Mouse (Mus musculus) gastrocnemius, adult 8-10 months (tissue): Measurements from ENCODE around the gene Xpo5. TPM values are rescaled to one million over a fixed set of nuclear protein-coding genes. Genes with fewer than 3 reads are reported as not detected.
A peak's percentile ranks its signal among the peaks of the same experiment; 100 is the strongest.

Experiments used
- DNase-seq, 2 experiments: peaks; one replicate each; pipeline ENCODE4 v3.0.0; 2022; ENCODE audit warnings: low spot score in 2 of 2
- total RNA-seq, 4 experiments: library from RNA; stranded (reverse); gene quantifications; 2 replicates each; pipeline ENCODE4 v1.2.4; 2022

The Xpo5 gene
- total RNA-seq, 4 experiments from 2014 or later, result 8.0 to 10.3 (median 9.6) TPM

DNA sequence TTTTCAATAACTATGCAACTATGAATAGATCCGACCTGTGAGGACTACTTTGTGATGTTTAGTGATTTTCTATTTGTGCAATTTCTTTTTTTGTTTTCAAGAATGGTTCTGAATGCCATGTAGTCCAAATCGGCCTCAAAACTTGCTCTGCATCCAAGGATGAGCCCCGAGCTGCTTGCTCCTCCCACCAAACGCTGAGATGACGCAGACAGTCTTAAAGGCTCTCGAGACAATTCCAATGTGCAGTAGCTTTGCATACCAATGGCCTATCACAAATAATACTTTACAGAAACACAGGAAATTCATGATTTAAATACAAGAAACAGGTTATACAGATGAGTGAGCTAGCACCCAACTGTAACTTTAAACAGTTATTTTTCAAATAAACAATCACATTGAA lies 1.4 kb upstream of the Xpo5 start:
- DNase-seq, result no peak

DNA sequence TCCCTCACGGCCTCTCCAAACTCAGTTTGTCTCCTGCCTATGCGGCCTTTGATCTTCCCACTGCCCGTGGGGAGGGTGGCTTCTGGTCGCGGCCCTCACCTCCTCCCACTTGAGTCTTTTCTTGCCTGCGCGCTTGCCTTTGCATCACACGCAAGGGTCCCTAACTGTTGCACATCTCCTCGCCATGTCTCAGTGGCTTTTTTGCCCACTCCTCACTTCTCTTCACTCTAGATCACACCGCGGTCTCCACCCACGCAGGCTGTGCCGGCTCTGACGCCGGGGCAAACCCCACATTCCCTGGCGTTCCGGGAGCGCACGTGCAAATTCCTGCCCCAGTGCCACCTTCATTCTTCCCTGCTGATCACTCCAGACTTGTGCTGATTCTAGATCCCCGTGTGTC lies 496 bp downstream of the Xpo5 start:
- DNase-seq, result no peak

DNA sequence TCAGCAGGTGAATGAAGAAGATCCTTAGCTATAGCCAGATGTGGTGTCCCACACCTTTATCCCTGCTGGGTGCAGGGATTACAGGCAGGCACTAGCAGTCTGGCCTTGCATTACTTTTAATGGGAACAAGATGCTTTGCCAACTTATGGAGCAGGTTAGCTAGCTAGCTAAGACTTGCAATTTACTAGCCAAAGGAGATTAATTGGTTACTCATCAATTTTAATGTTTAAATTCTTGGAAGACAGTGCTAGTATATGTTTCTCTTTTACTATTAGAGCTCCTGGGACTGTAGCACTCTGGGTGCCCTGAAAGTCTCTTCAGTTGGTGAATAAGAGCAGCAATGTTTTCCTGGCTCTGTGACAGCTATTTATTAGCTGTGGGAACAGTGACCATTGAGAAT lies 4.1 kb downstream of the Xpo5 start:
- DNase-seq, result no peak

DNA sequence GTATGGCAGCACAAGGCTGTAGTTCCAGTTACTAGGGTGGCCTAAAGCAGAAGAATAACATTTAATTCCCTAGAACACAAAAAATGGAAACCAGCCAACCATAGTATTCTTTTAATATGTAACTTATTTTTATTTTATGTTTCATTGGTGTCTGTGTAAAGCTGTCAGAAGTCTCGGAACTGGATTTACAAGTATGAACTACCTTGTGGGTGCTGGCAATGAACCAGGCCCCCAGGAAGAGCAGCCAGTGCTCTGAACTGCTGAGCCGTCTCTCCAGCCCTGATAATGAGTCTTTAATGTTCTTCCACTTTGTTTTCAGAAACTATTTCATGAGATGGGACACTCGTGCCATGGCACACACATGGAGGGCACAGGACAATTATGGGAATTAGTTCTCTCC lies 8.0 kb downstream of the Xpo5 start:
- no peak for DNase-seq

DNA sequence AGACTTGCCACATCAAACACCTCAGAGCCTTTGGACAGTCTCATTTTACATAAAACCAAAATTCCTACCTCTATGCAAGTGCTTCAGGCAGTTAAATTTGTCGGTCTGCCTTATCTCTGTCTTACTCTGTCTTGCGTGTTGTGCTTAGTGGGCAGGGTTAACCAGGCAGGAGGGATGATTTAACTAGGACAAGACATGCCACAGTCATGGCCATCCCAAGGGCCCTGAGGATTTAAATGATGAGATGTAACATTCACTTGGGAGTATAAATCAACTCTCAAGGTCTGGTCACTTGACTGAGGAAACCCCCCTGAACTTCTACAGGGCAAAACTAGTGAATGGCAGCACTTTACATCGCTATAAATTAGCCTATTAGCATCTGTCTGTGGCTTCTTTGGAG lies 19.0 kb downstream of the Xpo5 start:
- DNase-seq, result no peak

DNA sequence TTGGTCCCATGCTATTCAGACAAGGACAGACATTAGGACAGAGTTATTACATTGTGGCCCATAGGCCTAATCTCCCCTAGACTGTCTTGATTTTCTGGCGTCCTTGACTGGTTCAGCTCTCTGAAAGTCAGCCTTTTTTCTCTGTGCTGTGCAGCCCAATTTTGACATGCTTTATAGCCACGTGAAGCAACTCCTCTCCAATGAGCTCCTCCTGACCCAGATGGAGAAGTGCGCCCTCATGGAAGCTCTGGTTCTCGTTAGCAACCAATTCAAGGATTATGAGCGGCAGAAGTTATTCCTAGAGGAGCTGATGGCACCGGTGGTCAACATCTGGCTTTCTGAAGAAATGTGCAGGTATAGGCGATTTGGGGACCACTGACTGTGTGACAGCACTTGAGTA lies 25.0 kb downstream of the Xpo5 start:
- no peak for DNase-seq

DNA sequence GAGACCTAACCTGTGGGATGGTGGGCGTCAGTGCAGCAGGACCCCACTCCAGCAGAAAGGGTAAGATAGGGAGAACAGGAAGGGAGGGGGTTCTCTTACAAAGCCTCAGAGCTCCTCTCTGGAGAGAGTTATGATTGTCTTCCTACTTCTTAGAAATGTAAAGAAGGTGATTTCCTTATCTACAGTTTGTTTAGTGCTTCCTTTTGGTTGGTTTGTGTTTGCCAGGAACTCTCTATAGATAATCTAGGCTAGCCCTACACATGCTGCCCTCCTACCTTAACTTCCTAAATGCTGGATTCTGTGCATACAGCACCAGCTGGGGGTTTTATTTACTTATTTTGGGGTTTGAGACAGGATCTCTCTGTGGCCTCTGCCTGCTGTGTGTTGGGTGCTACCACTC lies 33.5 kb downstream of the Xpo5 start:
- no peak for DNase-seq

DNA sequence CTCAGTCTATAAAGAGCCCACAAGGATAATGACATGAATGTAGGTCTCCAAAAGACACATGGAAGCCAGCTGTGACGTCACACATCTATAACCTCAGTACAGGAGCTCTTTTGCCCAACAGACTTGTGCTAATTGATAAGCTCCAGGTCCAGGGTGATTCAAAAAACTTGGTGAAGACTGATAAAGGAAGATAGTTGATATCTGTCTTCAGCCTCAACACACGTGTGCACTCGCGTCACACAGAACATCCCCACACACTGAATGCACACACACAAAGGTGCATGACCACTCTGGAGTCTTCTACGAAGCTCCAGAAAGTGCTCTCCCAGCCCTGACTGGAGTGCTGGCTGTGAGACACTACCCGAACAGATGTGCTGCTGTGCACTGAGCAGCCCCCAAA lies 34.5 kb downstream of the Xpo5 start:
- DNase-seq, result no peak

DNA sequence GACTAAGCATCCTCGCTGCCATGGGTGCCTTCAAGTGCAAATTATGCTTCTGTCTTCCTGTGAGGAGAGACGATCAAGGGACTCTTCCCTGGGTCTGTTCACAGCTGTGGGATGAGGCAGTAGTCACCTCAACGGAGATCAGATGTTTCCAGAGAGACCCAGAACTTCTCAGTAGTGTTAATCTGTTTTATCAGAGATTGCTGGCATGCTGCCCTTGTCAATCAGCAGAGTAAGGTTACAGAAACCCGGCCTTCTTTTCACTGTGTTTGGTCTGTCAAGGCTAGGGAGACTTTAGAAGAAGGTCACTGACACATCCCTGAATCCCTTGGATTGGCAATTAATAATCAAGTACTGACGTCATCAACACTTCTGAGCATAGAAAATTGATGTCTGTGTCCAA lies 34.9 kb downstream of the Xpo5 start:
- no peak for DNase-seq

DNA sequence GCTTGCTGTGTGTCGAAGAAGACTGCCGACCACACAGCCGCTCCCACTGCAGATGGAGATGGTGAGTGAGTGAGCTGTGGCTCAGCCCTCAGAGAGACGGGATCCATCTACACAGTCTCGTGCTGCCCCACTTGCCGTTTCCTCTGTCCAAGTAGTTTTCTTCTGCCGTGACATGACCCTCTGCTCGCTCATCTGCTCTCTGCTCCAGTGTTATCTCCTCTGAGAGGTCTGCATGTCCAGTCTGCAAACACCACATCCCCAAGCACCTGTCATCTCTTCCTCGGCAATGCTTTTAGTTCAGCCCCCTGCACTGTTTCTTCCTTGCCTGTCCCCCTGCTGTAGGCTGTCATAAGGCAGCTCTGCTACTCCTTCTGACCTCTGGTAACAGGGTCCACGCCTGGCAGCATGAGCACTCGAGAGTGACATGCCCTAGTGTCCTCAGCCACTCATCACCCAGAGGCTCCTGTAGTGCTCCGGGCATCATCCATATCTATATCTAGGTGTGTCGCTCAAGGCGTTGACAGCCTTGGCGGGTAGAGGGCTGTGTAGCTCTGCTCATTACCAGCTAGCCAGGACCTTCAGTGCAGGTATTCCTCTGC lies 37.0 kb downstream of the Xpo5 start:
- no peak for DNase-seq

DNA sequence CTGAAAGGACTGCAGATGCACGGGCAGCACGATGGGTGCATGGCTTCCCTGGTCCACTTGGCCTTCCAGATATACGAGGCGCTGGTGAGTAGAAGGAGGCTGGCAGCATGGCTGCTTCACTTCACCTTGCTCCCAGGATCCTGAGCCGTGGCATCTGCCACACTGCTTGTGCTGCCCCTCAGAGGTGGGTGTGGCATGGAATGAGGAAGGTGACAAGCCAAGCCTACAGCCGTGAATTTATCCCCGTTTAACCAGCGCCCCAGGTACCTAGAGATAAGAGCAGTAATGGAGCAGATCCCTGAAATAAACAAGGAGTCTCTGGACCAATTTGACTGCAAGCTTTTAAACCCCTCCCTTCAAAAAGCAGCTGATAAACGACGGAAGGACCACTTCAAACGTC lies 38.9 kb downstream of the Xpo5 start:
- no peak for DNase-seq

DNA sequence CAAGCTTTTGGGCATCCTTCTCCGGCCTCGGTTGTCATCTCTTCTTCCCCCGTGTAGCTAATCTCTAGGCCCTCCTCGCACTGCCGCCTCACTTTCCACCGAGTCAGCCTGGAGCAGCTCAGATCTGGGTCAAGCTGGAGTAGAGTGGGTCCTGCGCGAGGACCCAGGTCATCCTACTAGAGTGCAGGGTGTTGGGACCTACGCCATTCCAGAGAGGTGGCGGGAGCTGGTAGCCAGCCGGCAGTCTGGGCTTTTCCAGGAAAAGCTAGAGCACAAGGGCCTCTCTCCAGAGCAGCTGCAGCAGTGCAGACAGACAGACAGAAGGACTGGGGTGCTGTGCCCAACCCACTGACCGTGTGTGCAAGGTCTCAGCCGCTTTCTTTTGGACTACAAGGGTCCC lies 39.7 kb downstream of the Xpo5 start:
- no peak for DNase-seq

DNA sequence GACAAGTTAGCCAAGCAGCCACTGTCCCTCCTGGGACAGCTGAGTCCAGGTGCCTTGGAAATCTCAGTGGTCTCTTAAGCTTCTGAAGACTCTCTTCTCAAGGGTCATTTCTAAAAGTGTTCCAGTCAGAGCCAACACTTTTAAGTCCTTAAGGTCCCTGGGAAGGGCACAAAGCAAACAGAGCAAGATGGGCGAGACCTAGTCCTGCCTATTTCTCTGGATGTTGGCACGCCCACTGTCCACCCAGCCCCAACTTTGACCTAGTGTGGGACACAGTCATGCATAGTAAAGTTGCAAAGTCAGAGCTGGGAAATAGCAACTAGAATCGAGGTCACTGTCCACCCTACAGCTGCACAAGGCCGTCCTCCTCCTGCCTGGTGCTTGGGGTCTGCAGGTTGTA lies 40.4 kb downstream of the Xpo5 start:
- DNase-seq, result no peak

DNA sequence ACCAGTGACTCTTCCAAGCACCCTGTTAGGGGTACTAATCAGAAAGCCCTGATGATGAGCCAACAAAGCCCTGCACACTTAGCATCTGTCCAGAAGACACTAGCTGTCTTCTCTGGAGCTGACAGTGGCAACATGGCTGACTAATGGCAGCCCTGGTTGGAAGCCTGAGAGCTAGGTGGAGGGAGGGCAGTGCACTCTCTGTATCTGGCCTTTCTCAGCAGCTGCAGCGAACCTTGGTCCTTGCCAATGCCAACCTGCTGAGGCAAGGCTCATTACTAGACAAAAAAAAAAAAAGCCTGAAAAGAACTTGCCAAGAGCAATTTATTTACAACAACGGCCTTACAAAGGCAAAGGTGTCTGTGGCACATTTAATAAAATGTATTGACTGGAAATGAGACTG lies 41.0 kb downstream of the Xpo5 start:
- DNase-seq, result no peak

DNA sequence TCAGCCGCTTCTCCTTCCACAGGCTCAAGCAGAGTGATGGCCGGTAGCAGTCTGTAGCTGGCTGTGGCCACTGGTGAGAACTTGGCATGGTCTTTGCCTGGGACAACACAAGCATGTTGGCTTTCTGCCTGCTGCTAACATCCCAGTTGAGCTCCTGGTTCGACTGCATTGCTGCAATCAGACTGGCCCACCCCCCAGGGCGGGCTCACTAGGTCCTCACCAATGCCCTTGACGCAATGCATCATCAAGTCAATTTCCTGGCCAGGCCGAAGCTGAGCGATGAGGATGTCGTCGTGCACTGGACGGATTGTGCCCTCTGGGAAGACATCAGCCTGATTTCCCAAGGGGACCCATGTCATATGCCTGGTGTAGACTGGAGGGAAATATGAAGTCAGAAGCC lies 42.0 kb downstream of the Xpo5 start:
- DNase-seq, result no peak

DNA sequence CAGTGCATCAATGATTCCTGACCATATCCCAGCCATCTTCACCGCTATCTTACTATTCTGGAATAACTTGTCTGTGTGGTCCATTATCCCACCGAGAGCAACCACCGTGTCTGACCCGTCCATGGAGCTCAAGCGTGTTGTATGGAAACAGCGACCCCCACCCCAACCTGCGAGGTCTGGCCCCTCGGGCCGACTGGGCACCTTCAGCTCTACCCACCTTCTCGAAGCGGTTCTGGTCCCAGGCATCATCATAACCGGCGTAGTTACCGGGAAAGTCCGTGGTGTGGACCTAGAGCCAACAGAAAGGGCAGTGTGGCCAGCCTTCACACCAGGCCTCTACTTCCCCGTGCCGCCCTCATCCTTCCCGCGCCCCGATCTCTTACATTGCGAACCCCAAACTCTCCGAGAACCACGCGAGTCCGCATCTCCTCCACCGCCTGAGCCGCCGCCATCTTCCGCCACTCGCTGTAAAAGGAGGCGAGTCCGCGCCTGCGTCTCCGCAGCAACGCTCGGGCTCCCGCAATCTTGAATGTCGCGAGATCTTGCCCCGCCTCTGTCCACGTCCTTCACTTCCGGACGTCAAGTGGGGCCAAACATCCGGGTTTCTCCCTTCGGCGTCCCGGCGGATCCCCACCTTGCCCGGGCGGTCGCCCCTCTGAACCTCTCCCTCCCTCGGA lies 45.1 kb downstream of the Xpo5 start, which contains the start of the genes Polr1c and Yipf3:
Gene Polr1c (minus strand): TSS at position 543 of the 677 bp plus-strand sequence.
Gene Yipf3 (plus strand): TSS at position 569 of the 677 bp plus-strand sequence.
- DNase-seq, result peak; percentile 86 to 91

DNA sequence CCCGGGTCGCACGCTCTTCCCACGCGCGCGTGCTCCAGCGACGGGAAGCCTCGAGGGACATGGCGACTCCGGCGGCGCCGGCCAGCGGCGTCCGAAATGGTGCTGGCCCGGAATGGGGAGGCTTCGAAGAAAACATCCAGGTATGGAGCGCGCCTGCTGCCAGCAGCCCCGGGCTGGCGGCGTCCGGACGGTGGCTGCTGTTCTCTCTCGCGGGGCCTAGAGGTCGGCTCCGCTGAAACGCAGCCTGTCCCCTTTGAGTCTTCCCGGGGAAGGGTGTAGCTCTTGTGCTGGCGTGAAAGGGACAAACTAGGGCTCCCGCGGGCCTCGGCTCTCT lies 45.6 kb downstream of the Xpo5 start:
- no peak for DNase-seq

DNA sequence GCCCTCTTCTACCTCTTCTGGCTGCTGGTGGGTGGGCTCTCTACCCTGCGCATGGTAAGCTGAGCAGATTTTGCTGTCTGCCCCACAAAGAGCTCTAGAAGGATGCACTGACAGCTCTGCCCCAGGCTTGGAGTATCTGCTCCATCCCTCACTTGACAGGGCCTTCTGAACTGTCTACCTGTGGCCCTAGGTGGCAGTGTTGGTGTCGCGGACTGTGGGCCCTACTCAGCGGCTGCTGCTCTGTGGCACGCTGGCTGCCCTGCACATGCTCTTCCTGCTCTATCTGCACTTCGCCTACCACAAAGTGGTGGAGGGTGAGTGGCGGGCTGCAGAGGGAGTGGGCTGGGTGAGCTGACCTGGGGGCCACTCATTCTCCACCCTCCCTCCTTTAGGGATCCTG lies 48.6 kb downstream of the Xpo5 start:
- no peak for DNase-seq

DNA sequence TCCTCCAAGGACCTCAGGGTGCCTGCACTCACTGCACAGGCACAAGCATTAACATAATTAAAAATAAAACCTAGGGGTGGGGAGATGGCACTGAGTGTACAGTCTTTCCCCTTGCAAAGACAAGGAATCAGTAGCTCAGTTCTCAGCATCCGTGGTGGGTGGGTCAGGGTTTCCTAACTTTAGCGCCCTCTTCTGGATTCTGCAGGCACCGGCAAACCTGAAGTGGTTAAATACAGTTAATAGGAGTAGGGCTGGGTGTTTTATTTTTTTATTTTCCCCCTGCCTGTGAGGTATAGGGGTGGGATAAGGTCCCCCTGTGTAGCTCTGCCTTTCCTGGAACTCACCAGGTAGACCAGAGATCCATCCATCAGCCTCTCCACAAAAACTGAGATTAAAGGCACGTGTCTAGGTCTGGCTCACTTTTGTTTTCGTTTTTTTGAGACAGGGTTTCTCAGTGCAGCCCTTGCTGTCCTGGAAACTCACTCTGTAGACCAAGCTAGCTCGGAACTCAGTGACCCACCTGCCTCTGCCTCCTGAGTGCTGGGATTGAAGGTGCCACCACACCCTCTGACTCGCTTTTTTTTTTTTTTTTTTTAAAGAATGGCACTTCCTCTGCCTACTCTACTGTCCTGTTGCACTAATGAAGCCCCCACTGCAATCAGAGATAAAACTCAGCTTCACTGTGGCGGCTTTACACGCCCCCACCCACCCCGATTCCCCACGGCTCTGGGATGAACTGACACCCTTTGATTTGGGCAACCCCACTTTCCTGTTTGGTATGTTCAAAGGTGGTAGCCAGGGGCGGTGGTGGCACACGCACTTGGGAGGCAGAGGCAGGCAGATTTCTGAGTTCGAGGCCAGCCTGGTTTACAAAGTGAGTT lies 50.2 kb downstream of the Xpo5 start:
- no peak for DNase-seq

DNA sequence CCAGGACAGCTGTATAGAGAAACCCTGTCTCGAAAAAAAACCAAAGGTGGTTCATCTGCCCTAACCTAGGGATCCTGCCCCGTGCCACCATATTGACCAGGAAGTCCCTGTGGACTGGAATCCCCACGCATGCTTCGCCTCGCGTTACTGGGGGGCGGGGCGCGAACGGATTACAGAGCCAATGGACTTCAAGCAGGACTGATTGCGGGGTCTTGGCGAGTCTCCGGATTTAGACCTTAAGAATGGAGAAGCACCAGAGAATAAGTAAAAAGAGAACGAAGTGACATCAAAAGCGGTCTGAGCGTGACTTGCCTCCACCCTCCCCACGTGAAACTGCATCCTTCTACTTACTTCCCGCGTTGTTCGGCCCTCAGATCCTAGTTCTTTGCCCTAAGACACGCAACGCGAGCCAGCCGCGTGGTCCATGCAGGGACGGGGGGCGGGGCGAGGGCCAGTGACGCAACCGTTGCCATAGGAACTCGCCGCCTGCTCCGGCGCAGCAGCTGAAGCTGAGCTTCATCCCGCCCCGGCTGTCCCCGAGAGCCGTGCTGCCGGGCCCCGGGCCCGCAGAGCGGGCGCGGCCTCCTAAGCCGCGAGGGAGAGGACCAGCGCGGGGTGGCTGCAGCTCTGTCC lies 51.0 kb downstream of the Xpo5 start, which contains the start of gene Lrrc73:
Gene Lrrc73 (plus strand): TSS at position 80 of the 633 bp plus-strand sequence.
- peak; percentile 82 to 83 for DNase-seq

DNA sequence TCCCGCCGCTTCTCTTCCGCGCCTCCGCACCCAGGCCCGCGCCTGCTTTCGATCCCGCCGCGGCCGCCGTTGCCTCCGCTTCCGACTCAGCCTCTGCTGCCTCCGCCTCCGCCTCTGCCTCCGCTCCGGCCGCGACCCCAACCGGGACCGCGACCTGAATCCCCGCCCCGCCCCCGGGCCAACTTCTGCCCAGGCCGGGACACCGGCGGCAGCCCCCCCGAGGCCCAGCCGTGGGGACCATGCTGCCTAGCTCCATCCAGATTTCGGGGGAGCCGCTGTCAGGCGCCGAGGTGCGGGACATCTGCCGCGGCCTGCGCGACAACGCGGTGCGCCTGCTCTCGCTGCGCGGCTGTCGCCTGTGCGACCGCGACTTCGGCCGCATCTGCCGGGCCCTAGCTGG lies 51.5 kb downstream of the Xpo5 start:
- DNase-seq, result no peak

DNA sequence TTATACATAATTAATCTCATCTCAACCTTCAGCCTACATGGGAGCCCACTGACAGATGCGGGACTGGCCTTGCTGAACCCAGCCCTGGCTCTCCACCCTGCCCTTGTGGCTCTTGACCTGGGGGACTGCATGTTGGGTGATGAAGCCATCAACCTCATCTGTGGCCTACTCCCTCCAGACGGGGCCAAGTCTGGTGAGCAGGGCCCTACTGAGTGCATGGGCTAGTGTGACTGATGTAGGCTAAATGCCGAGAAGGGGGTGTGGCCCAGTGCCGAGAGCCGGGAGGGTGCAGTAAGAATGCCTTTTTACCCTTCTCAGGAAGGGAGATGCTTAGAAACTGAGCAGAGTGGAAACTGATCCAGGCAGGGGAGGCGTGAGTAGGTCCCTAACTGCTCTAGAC lies 52.6 kb downstream of the Xpo5 start:
- no peak for DNase-seq
